Mouse (Mus musculus): Measurements from ENCODE around the gene Mak. TPM values are rescaled to one million over a fixed set of nuclear protein-coding genes. Genes with fewer than 3 reads are reported as not detected.

Mak gene
- polyA plus RNA-seq, 1 experiment from 2014 or later, result 0.76 TPM

- DNase-seq (ENCODE audit: low spot score), result no peak
- H3K4me1 ChIP-seq (ENCODE audit: control insufficient read depth, insufficient read depth, low read length), result no peaks in the 10 kb centered on the region; the same call in 1 of the 2 replicates
- H3K36me3 ChIP-seq (ENCODE audit: control insufficient read depth, insufficient read depth, low read length), result no peaks in the 10 kb centered on the region
- no peak overlapping the region for H3K27ac ChIP-seq (ENCODE audit: low read depth, low read length)
- H3K27me3 ChIP-seq (ENCODE audit: control insufficient read depth, insufficient read depth, low read length), result peaks cover 11% of the 10 kb centered on the region; the same call in 1 of the 2 replicates
- no peak overlapping the region for H3K4me2 ChIP-seq (ENCODE audit: low read depth)
- ATAC-seq (ENCODE audit: insufficient read depth, low FRiP score, low TSS enrichment), result no peak
- H3K9me3 ChIP-seq (ENCODE audit: control insufficient read depth, low read length), result no peaks in the 10 kb centered on the region
- no peak overlapping the region for H3K4me3 ChIP-seq (ENCODE audit: low read depth, low read length)
- H3K9ac ChIP-seq (ENCODE audit: low read length), result no peak overlapping the region
- WGBS, result 91% methylated on average over 6 of the region's 6 CpGs
These were observed 1.2 kb upstream of the Mak start for GRCm38 (mm10) chr13:41080700-41081099.

- Histone ChIP-seq H3K4me2 (ENCODE audit: low read depth) (no peak overlapping the region), H3K4me1 (ENCODE audit: control insufficient read depth, insufficient read depth, low read length) (no peaks in the 10 kb centered on the region; the same call in 1 of the 2 replicates), H3K27me3 (ENCODE audit: control insufficient read depth, insufficient read depth, low read length) (peaks cover 11% of the 10 kb centered on the region; the same call in 1 of the 2 replicates), H3K36me3 (ENCODE audit: control insufficient read depth, insufficient read depth, low read length) (no peaks in the 10 kb centered on the region), H3K9me3 (ENCODE audit: control insufficient read depth, low read length) (no peaks in the 10 kb centered on the region), H3K27ac (ENCODE audit: low read depth, low read length) (no peak overlapping the region), H3K4me3 (ENCODE audit: low read depth, low read length) (no peak overlapping the region), H3K9ac (ENCODE audit: low read length) (no peak overlapping the region)
- no peak for DNase-seq (ENCODE audit: low spot score)
- ATAC-seq (ENCODE audit: insufficient read depth, low FRiP score, low TSS enrichment), result no peak
- 60% methylated on average over 5 of the region's 5 CpGs for WGBS
These were observed 353 bp upstream of the Mak start for GRCm38 (mm10) chr13:41079859-41080258.

- peak overlapping the region; percentile 59 for H3K4me2 ChIP-seq (ENCODE audit: low read depth)
- H3K9me3 ChIP-seq (ENCODE audit: control insufficient read depth, low read length), result no peaks in the 10 kb centered on the region
- H3K9ac ChIP-seq (ENCODE audit: low read length), result peak overlapping the region; percentile 28; the same call in 1 of the 2 replicates
- H3K27me3 ChIP-seq (ENCODE audit: control insufficient read depth, insufficient read depth, low read length), result peaks cover 11% of the 10 kb centered on the region; the same call in 1 of the 2 replicates
- WGBS, result 7% methylated on average over 24 of the region's 24 CpGs
- ATAC-seq (ENCODE audit: insufficient read depth, low FRiP score, low TSS enrichment) (no peak; the same call in 1 of the 2 replicates), DNase-seq (ENCODE audit: low spot score) (peak; percentile 14)
- no peaks in the 10 kb centered on the region for H3K36me3 ChIP-seq (ENCODE audit: control insufficient read depth, insufficient read depth, low read length)
- H3K4me1 ChIP-seq (ENCODE audit: control insufficient read depth, insufficient read depth, low read length), result no peaks in the 10 kb centered on the region; the same call in 1 of the 2 replicates
- H3K4me3 ChIP-seq (ENCODE audit: low read depth, low read length), result peak overlapping the region; percentile 45
- no peak overlapping the region for H3K27ac ChIP-seq (ENCODE audit: low read depth, low read length)
These were observed 651 bp downstream of the Mak start for GRCm38 (mm10) chr13:41078690-41079420.

- WGBS, result 81% methylated on average over 9 of the region's 9 CpGs
- Histone ChIP-seq H3K4me2 (ENCODE audit: low read depth) (no peak overlapping the region), H3K9me3 (ENCODE audit: control insufficient read depth, low read length) (no peaks in the 10 kb centered on the region), H3K36me3 (ENCODE audit: control insufficient read depth, insufficient read depth, low read length) (no peaks in the 10 kb centered on the region), H3K27me3 (ENCODE audit: control insufficient read depth, insufficient read depth, low read length) (peaks cover 11% of the 10 kb centered on the region; the same call in 1 of the 2 replicates), H3K9ac (ENCODE audit: low read length) (no peak overlapping the region), H3K4me3 (ENCODE audit: low read depth, low read length) (no peak overlapping the region), H3K4me1 (ENCODE audit: control insufficient read depth, insufficient read depth, low read length) (no peaks in the 10 kb centered on the region; the same call in 1 of the 2 replicates), H3K27ac (ENCODE audit: low read depth, low read length) (no peak overlapping the region)
- ATAC-seq (ENCODE audit: insufficient read depth, low FRiP score, low TSS enrichment) (no peak), DNase-seq (ENCODE audit: low spot score) (no peak)
These were observed 1.6 kb downstream of the Mak start for GRCm38 (mm10) chr13:41077921-41078320.

- ATAC-seq (ENCODE audit: insufficient read depth, low FRiP score, low TSS enrichment) (no peak), DNase-seq (ENCODE audit: low spot score) (no peak)
- Histone ChIP-seq H3K9me3 (ENCODE audit: control insufficient read depth, low read length) (no peaks in the 10 kb centered on the region), H3K27ac (ENCODE audit: low read depth, low read length) (no peak overlapping the region), H3K4me1 (ENCODE audit: control insufficient read depth, insufficient read depth, low read length) (no peaks in the 10 kb centered on the region), H3K27me3 (ENCODE audit: control insufficient read depth, insufficient read depth, low read length) (peaks cover 6% of the 10 kb centered on the region; the same call in 1 of the 2 replicates), H3K36me3 (ENCODE audit: control insufficient read depth, insufficient read depth, low read length) (no peaks in the 10 kb centered on the region), H3K9ac (ENCODE audit: low read length) (no peak overlapping the region), H3K4me3 (ENCODE audit: low read depth, low read length) (no peak overlapping the region), H3K4me2 (ENCODE audit: low read depth) (no peak overlapping the region)
- 90% methylated on average over 5 of the region's 5 CpGs for WGBS
These were observed 5.7 kb downstream of the Mak start for GRCm38 (mm10) chr13:41073819-41074218.

- Histone ChIP-seq H3K27ac (ENCODE audit: low read depth, low read length) (no peak overlapping the region), H3K27me3 (ENCODE audit: control insufficient read depth, insufficient read depth, low read length) (no peaks in the 10 kb centered on the region), H3K9ac (ENCODE audit: low read length) (no peak overlapping the region), H3K4me1 (ENCODE audit: control insufficient read depth, insufficient read depth, low read length) (no peaks in the 10 kb centered on the region), H3K36me3 (ENCODE audit: control insufficient read depth, insufficient read depth, low read length) (no peaks in the 10 kb centered on the region), H3K9me3 (ENCODE audit: control insufficient read depth, low read length) (no peaks in the 10 kb centered on the region), H3K4me3 (ENCODE audit: low read depth, low read length) (no peak overlapping the region), H3K4me2 (ENCODE audit: low read depth) (no peak overlapping the region)
- no peak for DNase-seq (ENCODE audit: low spot score)
- WGBS, result 93% methylated on average over 11 of the region's 11 CpGs
- no peak for ATAC-seq (ENCODE audit: insufficient read depth, low FRiP score, low TSS enrichment)
These were observed 7.9 kb downstream of the Mak start for GRCm38 (mm10) chr13:41071617-41072016.

- no peaks in the 10 kb centered on the region for H3K9me3 ChIP-seq (ENCODE audit: control insufficient read depth, low read length)
- H3K4me3 ChIP-seq (ENCODE audit: low read depth, low read length), result no peak overlapping the region
- H3K4me1 ChIP-seq (ENCODE audit: control insufficient read depth, insufficient read depth, low read length), result no peaks in the 10 kb centered on the region
- H3K36me3 ChIP-seq (ENCODE audit: control insufficient read depth, insufficient read depth, low read length), result no peaks in the 10 kb centered on the region
- H3K4me2 ChIP-seq (ENCODE audit: low read depth), result no peak overlapping the region
- H3K27me3 ChIP-seq (ENCODE audit: control insufficient read depth, insufficient read depth, low read length), result no peaks in the 10 kb centered on the region
- H3K27ac ChIP-seq (ENCODE audit: low read depth, low read length), result no peak overlapping the region
- DNase-seq (ENCODE audit: low spot score) (no peak), ATAC-seq (ENCODE audit: insufficient read depth, low FRiP score, low TSS enrichment) (no peak)
- 92% methylated on average over 4 of the region's 4 CpGs for WGBS
- H3K9ac ChIP-seq (ENCODE audit: low read length), result no peak overlapping the region
These were observed 11.9 kb downstream of the Mak start for GRCm38 (mm10) chr13:41067618-41068017.

- Histone ChIP-seq H3K27me3 (ENCODE audit: control insufficient read depth, insufficient read depth, low read length) (no peaks in the 10 kb centered on the region), H3K36me3 (ENCODE audit: control insufficient read depth, insufficient read depth, low read length) (no peaks in the 10 kb centered on the region), H3K4me1 (ENCODE audit: control insufficient read depth, insufficient read depth, low read length) (no peaks in the 10 kb centered on the region), H3K27ac (ENCODE audit: low read depth, low read length) (no peak overlapping the region), H3K4me3 (ENCODE audit: low read depth, low read length) (no peak overlapping the region), H3K9me3 (ENCODE audit: control insufficient read depth, low read length) (no peaks in the 10 kb centered on the region), H3K9ac (ENCODE audit: low read length) (no peak overlapping the region), H3K4me2 (ENCODE audit: low read depth) (no peak overlapping the region)
- no peak for ATAC-seq (ENCODE audit: insufficient read depth, low FRiP score, low TSS enrichment)
- WGBS, result 79% methylated on average over 5 of the region's 5 CpGs
- DNase-seq (ENCODE audit: low spot score), result no peak
These were observed 27.5 kb downstream of the Mak start for GRCm38 (mm10) chr13:41051965-41052364.

- Histone ChIP-seq H3K27me3 (ENCODE audit: control insufficient read depth, insufficient read depth, low read length) (no peaks in the 10 kb centered on the region), H3K4me3 (ENCODE audit: low read depth, low read length) (no peak overlapping the region), H3K9me3 (ENCODE audit: control insufficient read depth, low read length) (no peaks in the 10 kb centered on the region), H3K4me1 (ENCODE audit: control insufficient read depth, insufficient read depth, low read length) (no peaks in the 10 kb centered on the region), H3K36me3 (ENCODE audit: control insufficient read depth, insufficient read depth, low read length) (no peaks in the 10 kb centered on the region), H3K27ac (ENCODE audit: low read depth, low read length) (no peak overlapping the region), H3K9ac (ENCODE audit: low read length) (no peak overlapping the region), H3K4me2 (ENCODE audit: low read depth) (no peak overlapping the region)
- 86% methylated on average over 6 of the region's 6 CpGs for WGBS
- ATAC-seq (ENCODE audit: insufficient read depth, low FRiP score, low TSS enrichment) (no peak), DNase-seq (ENCODE audit: low spot score) (no peak)
These were observed 32.2 kb downstream of the Mak start for GRCm38 (mm10) chr13:41047280-41047679.
